Mouse (Mus musculus): ENCODE results near the gene Mapkap1. TPM values are rescaled to one million over a fixed set of nuclear protein-coding genes. Genes with fewer than 3 reads are reported as not detected.

Gene Mapkap1
- polyA plus RNA-seq, 1 experiment from 2014 or later: 110 TPM

GRCm38 (mm10) chr2:34566146-34566545 lies 159.6 kb downstream of the Mapkap1 start:
- Histone ChIP-seq H3K27me3 (peaks cover 33% of the 10 kb centered on the region), H3K4me1 (peaks cover 18% of the 10 kb centered on the region), H3K9ac (no peak overlapping the region), H3K4me2 (no peak overlapping the region), H3K9me3 (no peaks in the 10 kb centered on the region), H3K4me3 (replicated peaks) (no peak overlapping the region), H3K27ac (no peak overlapping the region), H3K36me3 (replicated peaks) (0 out of 2 replicates have a peak, but pooled peaks cover 3% of the 10 kb centered on the region)
- ATAC-seq (ENCODE audit: low FRiP score): no peak
- 85% methylated on average over 4 of the region's 4 CpGs for WGBS

- ATAC-seq (ENCODE audit: low FRiP score): no peak
- H3K9me3 ChIP-seq: no peaks in the 10 kb centered on the region
- no peak overlapping the region for H3K4me3 ChIP-seq (replicated peaks)
- WGBS: 95% methylated on average over 1 of the region's 1 CpGs
- H3K4me2 ChIP-seq: no peak overlapping the region
- H3K27me3 ChIP-seq: peaks cover 35% of the 10 kb centered on the region
- 0 out of 2 replicates have a peak, but pooled peaks cover 3% of the 10 kb centered on the region for H3K36me3 ChIP-seq (replicated peaks)
- peaks cover 21% of the 10 kb centered on the region for H3K4me1 ChIP-seq
- no peak overlapping the region for H3K27ac ChIP-seq
- H3K9ac ChIP-seq: no peak overlapping the region
Measured at GRCm38 (mm10) chr2:34566601-34567000, 160.0 kb downstream of the Mapkap1 start.

GRCm38 (mm10) chr2:34569131-34569530 lies 162.6 kb downstream of the Mapkap1 start:
- Histone ChIP-seq H3K36me3 (replicated peaks) (no peaks in the 10 kb centered on the region), H3K9me3 (no peaks in the 10 kb centered on the region), H3K27ac (no peak overlapping the region), H3K4me2 (no peak overlapping the region), H3K4me3 (replicated peaks) (no peak overlapping the region), H3K27me3 (peaks cover 55% of the 10 kb centered on the region), H3K4me1 (peaks cover 25% of the 10 kb centered on the region), H3K9ac (no peak overlapping the region)
- ATAC-seq (ENCODE audit: low FRiP score): no peak
- WGBS: 93% methylated on average over 5 of the region's 5 CpGs

- no peak overlapping the region for H3K4me3 ChIP-seq (replicated peaks)
- peaks cover 65% of the 10 kb centered on the region for H3K27me3 ChIP-seq
- peaks cover 25% of the 10 kb centered on the region for H3K4me1 ChIP-seq
- WGBS: 1% methylated on average over 6 of the region's 6 CpGs
- no peaks in the 10 kb centered on the region for H3K9me3 ChIP-seq
- H3K27ac ChIP-seq: peak overlapping the region; percentile 4; the same call in 1 of the 2 replicates
- 0 out of 2 replicates have a peak, but pooled peaks have one; percentile 33 for ATAC-seq (ENCODE audit: low FRiP score)
- no peaks in the 10 kb centered on the region for H3K36me3 ChIP-seq (replicated peaks)
- H3K9ac ChIP-seq: no peak overlapping the region
- peak overlapping the region; percentile 10 for H3K4me2 ChIP-seq
Measured at GRCm38 (mm10) chr2:34570378-34570777, 163.8 kb downstream of the Mapkap1 start.

- no peak for ATAC-seq (ENCODE audit: low FRiP score)
- 0% methylated on average over 1 of the region's 1 CpGs for WGBS
- Histone ChIP-seq H3K9ac (no peak overlapping the region), H3K36me3 (replicated peaks) (no peaks in the 10 kb centered on the region), H3K4me2 (no peak overlapping the region), H3K9me3 (no peaks in the 10 kb centered on the region), H3K4me1 (peaks cover 25% of the 10 kb centered on the region), H3K27me3 (peaks cover 64% of the 10 kb centered on the region), H3K4me3 (replicated peaks) (no peak overlapping the region), H3K27ac (no peak overlapping the region)
Measured at GRCm38 (mm10) chr2:34571096-34571495, 164.5 kb downstream of the Mapkap1 start.

- 74% methylated on average over 4 of the region's 4 CpGs for WGBS
- H3K27me3 ChIP-seq: peaks cover 54% of the 10 kb centered on the region
- no peak for ATAC-seq (ENCODE audit: low FRiP score)
Measured at GRCm38 (mm10) chr2:34573073-34573472, 166.5 kb downstream of the Mapkap1 start.

GRCm38 (mm10) chr2:34588546-34588945 lies 182.0 kb downstream of the Mapkap1 start:
- peaks cover 18% of the 10 kb centered on the region for H3K36me3 ChIP-seq (replicated peaks)
- peaks cover 4% of the 10 kb centered on the region; the same call in 1 of the 2 replicates for H3K4me1 ChIP-seq
- H3K27me3 ChIP-seq: no peaks in the 10 kb centered on the region; the same call in 1 of the 2 replicates
- no peak for ATAC-seq (ENCODE audit: low FRiP score)
- H3K9ac ChIP-seq: no peak overlapping the region
- no peak overlapping the region for H3K27ac ChIP-seq
- no peak overlapping the region for H3K4me2 ChIP-seq
- H3K9me3 ChIP-seq: no peaks in the 10 kb centered on the region
- WGBS: 79% methylated on average over 8 of the region's 8 CpGs
- no peak overlapping the region for H3K4me3 ChIP-seq (replicated peaks)

More at GRCm38 (mm10) chr2:34573073-34573472, 166.5 kb downstream of the Mapkap1 start:
- Histone ChIP-seq H3K36me3 (replicated peaks) (no peaks in the 10 kb centered on the region), H3K4me1 (peaks cover 33% of the 10 kb centered on the region), H3K9me3 (no peaks in the 10 kb centered on the region), H3K27ac (no peak overlapping the region), H3K4me3 (replicated peaks) (no peak overlapping the region), H3K4me2 (no peak overlapping the region), H3K9ac (no peak overlapping the region)

GRCm38 (mm10) chr2:34591721-34592360 lies 185.3 kb downstream of the Mapkap1 start:
- no peaks in the 10 kb centered on the region for H3K36me3 ChIP-seq (replicated peaks)
- 90% methylated on average over 16 of the region's 16 CpGs for WGBS

GRCm38 (mm10) chr2:34592361-34592960 lies 185.9 kb downstream of the Mapkap1 start:
- 81% methylated on average over 8 of the region's 8 CpGs for WGBS
- H3K9ac ChIP-seq: no peak overlapping the region
- peaks cover 4% of the 10 kb centered on the region; the same call in 1 of the 2 replicates for H3K4me1 ChIP-seq
- no peak overlapping the region for H3K27ac ChIP-seq
- H3K4me3 ChIP-seq (replicated peaks): no peak overlapping the region
- no peak for ATAC-seq (ENCODE audit: low FRiP score)
- H3K27me3 ChIP-seq: peaks cover 11% of the 10 kb centered on the region
- H3K9me3 ChIP-seq: no peaks in the 10 kb centered on the region
- no peaks in the 10 kb centered on the region for H3K36me3 ChIP-seq (replicated peaks)
- no peak overlapping the region for H3K4me2 ChIP-seq

More at GRCm38 (mm10) chr2:34591721-34592360, 185.3 kb downstream of the Mapkap1 start:
- no peak overlapping the region for H3K4me3 ChIP-seq (replicated peaks)
- H3K4me1 ChIP-seq: peaks cover 4% of the 10 kb centered on the region; the same call in 1 of the 2 replicates
- peaks cover 9% of the 10 kb centered on the region for H3K27me3 ChIP-seq
- H3K27ac ChIP-seq: no peak overlapping the region
- H3K4me2 ChIP-seq: no peak overlapping the region
- ATAC-seq (ENCODE audit: low FRiP score): no peak
- H3K9ac ChIP-seq: no peak overlapping the region
- no peaks in the 10 kb centered on the region for H3K9me3 ChIP-seq

GRCm38 (mm10) chr2:34594001-34594400 lies 187.4 kb downstream of the Mapkap1 start:
- H3K4me3 ChIP-seq (replicated peaks): no peak overlapping the region
- no peak overlapping the region for H3K27ac ChIP-seq
- H3K9me3 ChIP-seq: no peaks in the 10 kb centered on the region
- WGBS: 87% methylated on average over 5 of the region's 5 CpGs
- H3K4me2 ChIP-seq: no peak overlapping the region
- ATAC-seq (ENCODE audit: low FRiP score): no peak
- peaks cover 21% of the 10 kb centered on the region for H3K27me3 ChIP-seq
- peaks cover 4% of the 10 kb centered on the region; the same call in 1 of the 2 replicates for H3K36me3 ChIP-seq (replicated peaks)
- H3K4me1 ChIP-seq: no peaks in the 10 kb centered on the region
- H3K9ac ChIP-seq: no peak overlapping the region

- WGBS: 51% methylated on average over 5 of the region's 5 CpGs
- Histone ChIP-seq H3K27ac (no peak overlapping the region), H3K4me3 (replicated peaks) (no peak overlapping the region), H3K4me2 (no peak overlapping the region), H3K27me3 (peaks cover 33% of the 10 kb centered on the region), H3K36me3 (replicated peaks) (peaks cover 8% of the 10 kb centered on the region), H3K9me3 (no peaks in the 10 kb centered on the region), H3K9ac (no peak overlapping the region), H3K4me1 (peaks cover 41% of the 10 kb centered on the region)
- ATAC-seq (ENCODE audit: low FRiP score): no peak
Measured at GRCm38 (mm10) chr2:34599606-34600255, 193.2 kb downstream of the Mapkap1 start.

GRCm38 (mm10) chr2:34600734-34601133 lies 194.2 kb downstream of the Mapkap1 start:
- H3K4me3 ChIP-seq (replicated peaks): no peak overlapping the region
- 10% methylated on average over 7 of the region's 7 CpGs for WGBS
- no peak overlapping the region for H3K4me2 ChIP-seq
- H3K9me3 ChIP-seq: no peaks in the 10 kb centered on the region
- H3K36me3 ChIP-seq (replicated peaks): peaks cover 8% of the 10 kb centered on the region
- H3K27ac ChIP-seq: no peak overlapping the region
- H3K27me3 ChIP-seq: peaks cover 36% of the 10 kb centered on the region
- H3K9ac ChIP-seq: no peak overlapping the region
- peaks cover 41% of the 10 kb centered on the region for H3K4me1 ChIP-seq
- ATAC-seq (ENCODE audit: low FRiP score): no peak

Measured in forebrain, embryonic 12.5 days (tissue).